Mouse (Mus musculus) kidney, adult 9 months (tissue): ENCODE results near the gene Hsd17b1.

Experiments used
- DNase-seq: peaks from one replicate; pipeline ENCODE4 v3.0.0; 2022

Gene Hsd17b1

DNA sequence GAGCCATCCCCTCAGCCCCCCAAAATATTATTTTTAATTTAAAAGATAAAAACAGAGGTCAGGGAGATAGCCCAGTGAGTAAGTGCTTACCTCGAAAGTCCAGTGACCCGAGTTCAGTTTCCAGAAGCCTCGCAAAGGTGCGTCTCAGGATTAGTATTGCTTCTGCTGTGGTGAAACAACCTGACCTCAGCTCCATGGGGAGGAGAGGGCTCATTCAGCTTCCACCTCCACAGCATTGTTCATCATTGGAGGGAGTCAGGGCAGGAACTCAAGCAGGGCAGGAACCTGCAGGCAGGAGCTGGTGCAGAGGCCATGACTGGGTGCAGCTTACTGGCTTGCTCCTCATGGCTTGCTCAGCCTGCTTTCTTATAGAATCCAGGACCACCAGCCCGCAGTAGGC is 17.2 kb upstream of the Hsd17b1 start:
- DNase-seq = no peak

DNA sequence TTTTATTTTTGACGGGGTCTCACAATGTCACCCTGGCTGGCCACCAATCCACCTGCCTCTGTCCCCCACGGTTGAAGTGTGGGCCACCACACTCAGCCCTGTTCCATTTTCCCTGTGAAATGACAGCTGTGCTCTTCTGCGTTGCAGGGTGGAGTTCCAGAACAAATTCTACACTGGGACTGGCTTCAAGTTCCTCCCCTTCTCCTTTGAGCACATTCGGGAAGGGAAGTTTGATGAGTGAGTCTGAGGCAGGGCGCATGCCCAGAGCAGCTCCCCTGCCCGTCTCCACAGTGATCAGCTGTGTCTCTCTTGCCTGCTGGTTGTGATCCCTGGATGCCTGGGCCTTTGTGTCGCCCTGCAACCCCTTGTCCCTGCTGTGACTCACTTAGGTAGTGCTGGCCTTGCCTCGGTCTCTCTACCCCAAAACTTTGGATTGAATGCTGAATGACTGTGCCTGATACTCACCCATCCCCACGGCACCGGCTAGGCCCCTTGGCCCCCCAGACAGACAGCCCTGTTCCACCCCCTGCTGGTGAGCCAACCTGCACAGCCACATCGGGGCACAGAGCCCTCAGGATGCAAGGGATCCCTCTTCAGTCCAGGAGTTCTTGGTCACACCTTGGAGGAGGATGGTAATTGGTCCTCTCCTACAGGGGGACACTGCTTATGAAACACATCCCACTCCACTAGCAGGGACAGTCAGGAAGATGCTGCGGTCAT is 15.9 kb upstream of the Hsd17b1 start:
- peak; percentile 35 for DNase-seq

DNA sequence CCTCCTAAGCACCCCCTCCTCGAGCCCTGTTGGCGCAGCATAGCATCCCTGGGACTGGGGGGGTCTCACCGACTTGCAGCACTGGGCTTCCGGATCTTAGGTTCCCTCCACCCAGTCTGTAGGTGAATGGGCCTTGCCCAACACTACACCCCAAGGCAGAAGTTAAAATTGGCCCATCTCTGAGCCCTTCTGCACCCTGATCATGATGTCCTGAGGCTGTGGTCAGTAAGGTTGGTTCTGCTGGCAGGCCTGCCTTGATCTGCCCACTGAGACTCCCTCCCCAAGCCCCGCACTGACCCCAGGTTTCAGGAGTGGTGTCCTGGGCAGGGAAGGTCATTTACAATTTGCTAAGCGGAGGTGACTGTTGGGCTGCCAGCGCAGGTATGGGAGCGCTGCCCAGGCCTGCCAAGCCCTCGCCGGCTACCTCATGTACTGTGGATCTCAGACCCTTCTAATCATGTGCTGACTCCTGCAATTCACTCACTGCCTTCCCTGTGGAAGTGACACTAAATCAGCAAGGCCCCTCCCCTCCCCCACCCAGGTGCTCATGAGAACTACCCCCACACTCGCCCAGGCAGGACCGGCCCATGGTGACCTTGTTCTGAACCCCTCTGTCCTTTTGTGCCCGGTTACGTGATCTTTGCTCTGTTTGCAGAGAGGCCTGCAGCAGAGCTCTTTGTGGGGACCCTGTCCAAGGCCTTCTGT is 15.1 kb upstream of the Hsd17b1 start:
- peak; percentile 36 for DNase-seq

DNA sequence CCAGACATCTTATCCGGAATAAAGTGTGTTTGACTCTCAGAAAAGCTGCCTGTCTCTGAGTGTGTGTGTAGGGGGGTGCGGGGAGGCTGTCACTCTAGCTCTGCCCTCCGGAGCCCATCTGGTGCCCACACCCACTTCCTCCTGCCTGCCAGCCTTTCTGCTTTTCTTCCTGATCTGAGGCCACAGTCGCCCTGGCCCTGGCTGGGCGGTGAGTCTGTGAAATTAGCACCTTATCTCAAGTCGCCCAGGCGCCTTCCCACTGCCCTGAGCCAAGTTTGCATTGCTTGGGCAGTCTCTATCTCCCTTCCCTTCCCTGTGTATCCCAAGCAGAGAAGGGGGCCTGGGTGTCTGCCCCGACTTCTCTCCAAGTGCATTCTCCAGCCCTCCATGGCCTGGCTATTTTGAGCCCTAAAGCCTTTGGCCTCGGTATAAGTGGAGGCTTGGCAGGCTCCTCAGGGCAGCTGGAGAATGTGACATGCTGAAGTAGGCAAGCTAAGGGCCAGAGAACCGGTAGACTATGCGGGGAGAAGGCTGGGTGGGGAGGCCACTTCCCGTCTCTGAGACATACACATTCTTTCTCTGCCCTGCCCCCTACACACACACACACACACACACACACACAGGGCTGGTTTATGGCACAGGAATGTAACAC is 14.4 kb upstream of the Hsd17b1 start:
- DNase-seq = peak; percentile 36

DNA sequence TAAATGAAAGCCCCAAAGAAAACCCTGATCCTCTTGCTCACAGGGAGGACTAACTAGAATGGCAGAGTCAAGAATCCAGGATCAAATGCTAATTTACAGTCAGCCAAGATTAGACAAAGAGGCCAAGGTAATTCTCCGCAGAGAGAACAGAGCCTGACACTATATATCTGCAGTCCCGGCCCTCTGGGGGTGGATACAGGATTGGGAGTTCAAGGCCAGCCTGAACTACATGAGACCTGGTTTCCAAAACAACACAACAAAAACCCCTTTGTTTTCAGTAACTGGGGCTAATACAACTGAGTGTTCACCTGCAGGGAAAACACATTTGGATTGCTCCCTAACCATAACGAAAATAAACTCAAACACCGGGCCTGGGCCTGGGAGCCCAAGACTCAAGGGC is 13.7 kb upstream of the Hsd17b1 start:
- no peak for DNase-seq

DNA sequence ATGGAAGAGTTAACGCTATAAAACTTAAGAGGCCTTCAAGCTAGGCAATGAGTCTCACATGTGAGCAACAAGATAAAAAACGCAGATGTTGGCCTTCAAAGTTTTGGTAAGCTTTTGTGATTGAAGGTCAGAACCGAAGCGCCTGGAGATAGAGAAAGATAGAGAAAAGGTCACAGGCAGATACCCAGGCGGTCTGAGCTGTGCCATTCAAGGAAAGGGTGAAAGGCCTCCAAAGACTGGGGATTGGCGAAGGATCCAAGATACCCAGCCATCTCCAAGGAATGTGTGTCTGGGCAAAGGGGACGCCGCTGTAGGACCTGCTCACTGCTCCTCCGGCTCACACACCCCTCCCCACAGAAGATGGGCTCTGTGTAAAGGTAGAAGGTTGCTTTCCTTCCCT is 13.2 kb upstream of the Hsd17b1 start:
- peak; percentile 4 for DNase-seq

DNA sequence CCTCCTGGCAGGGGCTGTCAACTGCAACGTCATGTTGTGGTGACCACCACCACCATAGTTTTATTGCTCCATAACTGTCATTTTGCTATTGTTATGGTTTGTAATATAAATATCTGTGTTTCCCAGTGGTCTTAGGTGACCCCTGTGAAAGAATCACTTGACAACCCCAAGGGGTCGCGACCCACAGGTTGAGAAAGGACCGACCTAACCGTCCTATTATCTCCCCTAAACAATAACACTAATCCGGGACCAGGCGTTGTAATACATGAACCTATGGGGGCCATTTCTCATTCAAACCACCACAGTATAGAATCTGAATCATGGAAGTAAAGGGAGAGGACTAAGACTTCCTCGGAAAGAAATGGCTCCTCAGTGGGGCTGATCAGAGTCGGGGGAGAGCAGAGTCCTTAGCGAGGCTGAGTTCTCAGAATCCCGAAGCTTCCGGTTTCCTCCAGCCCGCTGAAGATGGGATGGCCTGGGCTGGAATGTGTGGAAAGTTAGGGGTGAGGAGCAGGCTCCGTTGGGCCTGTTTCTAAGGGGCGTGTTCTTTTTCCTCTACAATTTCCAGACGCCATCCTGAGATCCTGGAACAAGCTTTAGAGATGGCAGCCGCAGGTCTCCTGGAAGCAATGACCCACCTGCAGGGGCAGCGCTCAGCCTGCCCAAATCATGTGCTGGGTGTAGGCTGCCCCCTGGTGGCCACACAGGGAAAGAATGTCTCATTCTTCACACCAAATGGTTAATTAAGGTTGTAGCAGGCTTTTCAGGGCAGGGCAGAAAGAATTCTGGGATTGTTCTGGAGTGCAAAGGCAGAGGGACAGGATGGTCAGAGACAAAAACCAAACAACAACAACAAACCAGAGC is 11.4 kb upstream of the Hsd17b1 start:
- DNase-seq = peak; percentile 94

DNA sequence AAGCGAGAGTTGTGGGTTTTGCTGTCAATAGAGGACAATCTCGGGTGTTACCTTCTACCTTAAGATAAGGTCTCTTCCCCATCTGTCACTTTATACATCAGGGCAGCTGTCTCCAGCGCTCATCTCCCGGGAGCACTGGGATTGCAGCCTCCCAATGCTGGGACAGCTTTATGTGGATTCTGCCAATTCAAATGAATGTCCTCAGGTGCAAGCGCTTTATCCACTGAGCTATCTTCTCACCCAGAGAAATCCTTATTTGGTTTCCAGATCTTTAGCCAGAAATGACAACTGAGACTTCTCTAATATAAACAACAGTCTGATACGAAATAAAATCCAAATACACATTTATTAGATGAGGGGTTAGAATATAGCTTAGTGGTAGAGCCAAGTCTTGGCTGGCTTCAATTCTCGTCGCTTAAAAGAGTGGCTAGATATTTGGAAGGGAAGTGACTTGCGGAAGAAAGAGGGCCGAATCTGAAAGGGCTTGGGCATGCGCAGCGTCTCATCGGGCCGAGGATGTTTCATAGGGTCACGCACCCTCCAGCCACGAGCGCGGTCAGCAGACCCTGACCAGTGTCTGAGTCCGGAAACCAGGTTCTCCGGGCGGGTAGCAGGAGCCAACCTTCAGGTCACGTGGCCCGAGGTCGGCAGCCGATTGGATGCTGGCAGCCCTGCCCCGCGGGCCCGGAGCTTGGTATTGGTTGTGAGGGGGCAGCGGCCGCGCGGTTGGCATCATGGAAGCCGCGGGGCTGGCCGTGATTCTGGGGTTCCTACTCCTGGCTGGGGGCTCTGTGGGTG is 8.6 kb upstream of the Hsd17b1 start, which contains the start of gene Naglu:
Gene Naglu (plus strand): TSS at position 622 of the 798 bp plus-strand sequence.
- DNase-seq = peak; percentile 97

DNA sequence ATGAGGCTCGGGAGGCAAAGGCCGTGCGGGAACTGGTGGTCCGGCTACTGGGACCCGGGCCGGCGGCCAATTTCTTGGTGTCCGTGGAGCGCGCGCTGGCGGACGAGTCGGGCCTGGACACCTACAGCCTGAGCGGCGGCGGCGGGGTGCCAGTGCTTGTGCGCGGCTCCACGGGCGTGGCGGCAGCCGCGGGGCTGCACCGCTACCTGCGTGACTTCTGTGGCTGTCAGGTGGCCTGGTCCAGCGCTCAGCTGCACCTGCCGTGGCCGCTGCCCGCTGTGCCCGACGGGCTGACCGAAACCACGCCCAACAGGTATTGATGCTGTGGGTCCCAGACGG is 8.1 kb upstream of the Hsd17b1 start:
- DNase-seq = no peak

DNA sequence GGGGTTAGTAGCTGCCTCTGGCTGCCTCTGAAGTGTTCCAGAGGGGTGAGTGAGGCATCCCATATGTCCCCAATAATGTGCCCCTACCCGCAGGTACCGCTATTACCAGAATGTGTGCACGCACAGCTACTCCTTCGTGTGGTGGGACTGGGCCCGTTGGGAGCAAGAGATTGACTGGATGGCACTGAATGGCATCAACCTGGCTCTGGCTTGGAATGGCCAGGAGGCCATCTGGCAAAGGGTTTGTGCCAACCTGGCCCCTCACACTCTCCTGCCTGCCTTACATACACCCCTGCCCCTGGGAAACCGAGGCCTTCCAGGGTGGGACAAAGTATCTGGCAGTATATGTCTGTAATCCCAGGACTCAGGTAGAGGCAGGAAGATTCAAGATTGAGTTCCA is 7.2 kb upstream of the Hsd17b1 start:
- DNase-seq = no peak

DNA sequence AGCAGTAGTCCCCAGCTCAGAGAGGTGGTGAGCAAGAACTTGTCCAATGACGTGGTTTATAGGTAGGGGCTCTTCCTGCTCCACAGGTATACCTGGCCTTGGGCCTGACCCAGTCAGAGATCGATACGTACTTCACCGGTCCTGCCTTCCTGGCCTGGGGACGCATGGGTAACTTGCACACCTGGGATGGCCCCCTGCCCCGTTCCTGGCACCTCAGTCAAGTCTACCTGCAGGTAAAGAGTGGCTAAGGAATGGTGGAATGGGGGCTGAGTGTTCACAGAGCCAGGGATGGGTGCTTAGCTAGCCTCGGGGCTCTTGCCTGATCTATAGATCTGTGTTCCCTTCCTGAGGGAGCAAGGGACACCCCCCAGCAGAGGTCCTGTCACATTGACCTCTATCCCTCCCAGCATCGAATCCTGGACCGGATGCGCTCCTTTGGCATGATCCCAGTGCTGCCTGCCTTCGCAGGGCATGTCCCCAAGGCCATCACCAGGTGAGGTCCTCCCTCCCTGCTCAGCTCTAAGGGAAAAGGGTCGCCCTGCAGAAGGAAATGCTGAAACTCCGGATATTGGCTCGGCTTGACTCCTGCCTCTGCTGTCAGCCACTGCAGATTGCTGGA is 6.3 kb upstream of the Hsd17b1 start:
- no peak for DNase-seq

DNA sequence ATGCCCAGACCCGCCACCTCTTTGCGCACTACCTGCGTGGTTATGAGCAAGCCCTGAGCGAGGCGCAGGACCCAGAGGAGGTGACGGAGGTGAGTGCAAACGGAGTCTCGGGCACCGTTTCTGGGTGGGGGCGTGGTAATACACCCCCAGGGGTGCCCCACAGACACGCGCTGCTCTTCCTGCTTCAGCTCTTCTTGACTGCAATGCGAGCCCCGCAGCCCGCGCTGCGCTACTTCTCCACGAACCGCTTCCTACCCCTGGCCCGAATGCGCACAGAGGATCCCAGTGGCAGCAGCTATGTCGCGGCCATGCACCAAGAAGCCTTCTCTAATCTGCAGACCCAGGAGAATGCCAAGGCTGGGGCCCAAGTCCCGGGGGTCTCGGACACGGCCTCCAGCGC is 1.5 kb downstream of the Hsd17b1 start:
- no peak for DNase-seq

DNA sequence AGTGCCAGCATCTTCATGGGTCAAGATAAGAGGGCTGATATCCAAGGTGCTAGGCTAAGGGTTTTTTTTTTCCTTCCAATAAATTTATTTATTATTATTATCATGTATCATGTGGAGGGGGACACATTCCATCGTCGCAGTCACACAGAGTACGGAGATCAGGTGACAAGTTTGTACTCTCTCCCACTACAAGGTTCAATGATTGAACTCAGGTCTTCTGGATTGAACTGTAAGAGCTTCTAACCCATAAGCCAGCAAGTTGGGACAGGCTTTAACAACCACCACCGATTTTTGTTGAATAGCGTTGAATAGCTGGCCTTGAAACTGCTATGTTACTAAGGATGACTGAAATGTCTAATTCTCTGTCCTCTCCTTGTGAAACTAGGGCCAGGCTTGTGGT is 2.2 kb downstream of the Hsd17b1 start:
- peak; percentile 68 for DNase-seq

DNA sequence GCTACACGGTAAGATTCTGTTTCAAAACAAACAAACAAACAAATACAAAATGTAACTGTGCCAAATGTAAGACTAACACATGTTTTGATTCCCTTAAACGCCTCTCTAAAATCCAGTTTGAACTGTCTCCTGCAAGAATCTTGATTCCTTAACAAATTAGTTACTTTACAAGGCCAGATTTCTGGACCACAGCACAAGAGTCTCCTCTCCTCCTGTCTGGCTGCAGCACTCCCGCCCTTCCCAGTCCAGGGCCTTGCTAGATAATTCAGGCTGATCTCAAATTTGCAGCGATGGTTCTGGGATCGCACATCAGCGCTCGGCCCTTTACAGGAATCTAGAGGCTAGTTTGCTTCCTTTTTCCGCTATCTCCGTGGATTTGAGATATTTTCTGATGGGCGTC is 3.4 kb downstream of the Hsd17b1 start:
- DNase-seq = peak; percentile 50

DNA sequence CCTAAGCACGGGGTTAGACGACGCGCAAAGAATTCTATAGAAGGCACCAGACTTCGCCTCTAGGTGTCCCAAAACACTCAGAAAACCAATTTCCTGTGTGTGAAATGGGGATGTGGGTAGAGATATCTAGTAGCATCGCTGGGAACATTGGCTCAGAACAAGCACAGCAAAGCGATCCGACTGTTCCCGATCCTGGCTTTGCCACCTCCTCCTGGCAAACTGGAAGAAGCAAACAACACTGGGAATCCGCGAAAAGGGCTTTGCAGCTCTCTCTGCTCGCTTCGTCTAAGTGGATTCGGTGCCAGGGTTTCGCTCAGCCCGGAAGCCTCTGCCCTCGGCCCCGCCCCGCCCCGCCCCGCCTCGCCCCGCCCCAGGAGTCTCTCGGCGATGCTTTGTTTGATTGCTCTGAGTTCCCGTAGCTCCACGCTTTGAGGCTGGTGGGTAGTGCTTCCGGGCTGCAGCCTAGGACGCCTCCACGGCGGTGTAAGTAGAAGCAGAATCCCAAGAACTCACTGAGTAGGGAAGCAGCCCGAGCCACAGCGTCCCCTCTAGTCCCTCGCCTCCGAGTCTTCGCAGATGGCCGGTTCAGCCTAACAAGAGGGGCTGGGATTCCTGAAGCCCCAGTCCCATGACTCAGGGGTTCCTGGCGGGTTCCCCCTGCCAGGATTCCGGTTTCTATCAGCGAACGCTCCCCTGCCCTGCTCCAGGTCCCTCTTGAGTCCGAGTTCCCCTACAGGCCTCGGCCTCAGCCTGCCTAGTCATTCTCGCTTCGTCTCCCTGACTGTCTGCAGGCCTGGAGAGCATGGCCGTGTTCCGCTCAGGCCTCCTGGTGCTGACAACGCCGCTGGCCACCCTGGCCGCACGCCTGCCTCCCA is 4.2 kb downstream of the Hsd17b1 start, which contains the start of gene Coasy:
Gene Coasy (plus strand): TSS at position 358 of the 875 bp plus-strand sequence.
- DNase-seq = peak; percentile 88

DNA sequence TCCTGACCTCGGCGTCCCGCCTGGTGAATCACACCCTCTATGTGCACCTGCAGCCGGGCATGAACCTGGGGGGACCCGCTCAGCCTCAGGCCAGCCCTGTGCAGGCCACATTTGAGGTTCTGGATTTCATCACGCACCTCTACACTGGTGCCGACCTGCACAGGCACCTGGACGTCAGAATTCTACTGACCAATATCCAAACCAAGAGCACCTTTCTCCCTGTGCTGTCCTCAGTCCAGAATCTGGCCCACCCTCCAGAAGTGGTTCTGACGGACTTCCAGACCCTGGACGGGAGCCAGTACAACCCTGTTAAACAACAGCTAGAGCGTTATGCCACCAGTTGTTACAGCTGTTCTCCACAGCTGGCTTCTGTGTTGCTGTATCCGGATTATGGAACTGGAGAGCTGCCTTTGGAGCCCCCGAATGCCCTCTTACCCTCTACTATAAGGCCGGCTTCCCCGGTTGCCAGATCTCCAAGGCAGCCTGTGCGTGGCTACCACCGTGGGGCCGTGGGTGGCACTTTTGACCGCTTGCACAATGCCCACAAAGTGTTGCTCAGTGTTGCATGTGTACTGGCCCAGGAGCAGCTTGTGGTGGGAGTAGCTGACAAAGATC is 5.0 kb downstream of the Hsd17b1 start:
- peak; percentile 86 for DNase-seq

DNA sequence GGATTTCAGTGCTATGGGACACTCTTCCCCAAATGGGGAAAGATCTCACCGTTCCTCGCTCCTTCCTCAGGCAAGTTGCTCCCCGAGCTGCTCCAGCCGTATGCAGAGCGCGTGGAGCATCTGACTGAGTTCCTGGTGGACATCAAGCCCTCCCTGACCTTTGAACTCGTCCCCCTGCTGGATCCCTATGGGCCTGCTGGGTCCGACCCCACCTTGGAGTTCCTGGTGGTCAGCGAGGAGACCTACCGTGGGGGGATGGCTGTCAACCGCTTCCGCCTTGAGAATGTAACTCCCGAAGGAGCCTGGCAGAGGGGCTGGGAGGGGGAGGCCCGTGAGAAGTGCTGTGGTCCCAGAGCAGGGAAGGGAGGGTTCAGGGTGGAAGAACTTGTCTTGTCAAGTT is 6.0 kb downstream of the Hsd17b1 start:
- peak; percentile 29 for DNase-seq

DNA sequence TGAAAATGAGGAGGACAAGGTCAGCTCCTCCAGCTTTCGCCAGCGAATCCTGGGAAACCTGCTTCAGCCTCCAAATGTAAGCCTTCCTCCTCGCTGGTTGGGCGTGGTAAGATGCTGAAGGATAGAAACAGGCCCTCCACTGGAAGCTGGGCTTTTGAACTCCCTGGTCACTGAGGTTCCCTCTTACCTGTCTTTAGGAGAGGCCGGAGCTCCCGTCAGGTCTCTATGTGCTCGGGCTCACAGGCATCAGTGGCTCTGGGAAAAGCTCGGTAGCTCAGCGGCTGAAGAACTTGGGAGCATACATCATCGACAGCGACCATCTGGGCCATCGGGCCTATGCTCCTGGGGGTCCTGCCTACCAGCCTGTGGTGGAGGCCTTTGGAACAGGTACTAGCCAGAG is 6.6 kb downstream of the Hsd17b1 start:
- peak; percentile 23 for DNase-seq

DNA sequence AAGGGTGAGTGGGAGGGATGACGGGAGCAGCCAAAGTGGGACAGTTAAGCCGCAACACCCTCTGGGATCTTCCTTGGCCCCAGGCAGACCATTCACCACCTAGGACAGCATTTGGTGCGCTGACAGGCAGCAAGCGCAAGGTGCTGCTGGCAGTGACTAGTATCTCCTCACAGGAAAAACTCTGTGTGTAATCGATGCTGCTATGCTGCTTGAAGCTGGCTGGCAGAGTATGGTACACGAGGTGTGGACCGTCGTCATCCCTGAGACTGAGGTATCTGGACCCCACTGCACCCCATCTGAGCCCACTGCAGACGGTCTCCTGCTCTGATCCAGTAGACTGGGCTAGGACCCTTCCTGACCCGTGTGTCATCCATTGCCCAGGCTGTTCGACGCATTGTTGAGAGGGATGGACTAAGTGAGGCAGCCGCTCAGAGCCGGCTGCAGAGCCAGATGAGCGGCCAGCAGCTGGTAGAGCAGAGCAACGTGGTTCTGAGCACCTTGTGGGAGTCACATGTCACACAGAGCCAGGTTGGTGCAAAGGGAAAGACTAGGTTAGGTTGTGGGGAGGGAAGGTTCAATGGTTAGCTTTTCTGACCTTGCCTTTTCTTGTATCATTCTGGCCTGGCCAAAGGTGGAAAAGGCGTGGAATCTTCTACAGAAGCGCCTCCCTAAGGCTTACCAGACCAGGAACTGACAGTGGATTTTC is 7.6 kb downstream of the Hsd17b1 start:
- peak; percentile 80 for DNase-seq

DNA sequence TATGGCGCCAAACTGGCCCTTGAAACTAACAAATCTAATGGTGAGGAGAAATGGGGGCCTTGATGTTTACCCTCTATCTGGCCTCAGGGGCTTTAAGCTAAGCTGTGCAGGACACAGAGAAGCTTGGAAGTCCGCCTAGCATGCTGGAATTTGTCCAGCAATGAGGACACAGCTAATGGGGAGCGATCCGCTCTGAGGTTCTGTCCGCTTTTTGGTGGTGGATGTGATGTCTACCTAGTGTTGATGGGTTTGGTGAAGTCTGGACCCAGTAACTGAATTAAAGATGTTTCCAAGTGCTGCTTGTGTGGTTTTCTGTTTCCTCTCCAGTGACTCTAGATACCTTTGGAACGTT is 8.1 kb downstream of the Hsd17b1 start:
- peak; percentile 70 for DNase-seq
